Mouse (Mus musculus) ES-Bruce4 (cell line): ENCODE data around the gene Alyref.

Experiments used
- CTCF ChIP-seq: IDR thresholded peaks from one replicate; pipeline ENCODE4 v1.8.1; 2011; ENCODE audit warnings: low read depth, low read length
- EP300 ChIP-seq: IDR thresholded peaks from 2 replicates; pipeline ENCODE4 v1.6.1; 2011; ENCODE audit warnings: low read depth, low read length; ENCODE audit not compliant: insufficient read depth

GRCm38 (mm10) chr11:120575046-120575445, 23.1 kb downstream of the Alyref start:
- TF ChIP-seq EP300 (no peak), CTCF (no peak)
